Mouse (Mus musculus): ENCODE data around the gene Kmo.

DNA sequence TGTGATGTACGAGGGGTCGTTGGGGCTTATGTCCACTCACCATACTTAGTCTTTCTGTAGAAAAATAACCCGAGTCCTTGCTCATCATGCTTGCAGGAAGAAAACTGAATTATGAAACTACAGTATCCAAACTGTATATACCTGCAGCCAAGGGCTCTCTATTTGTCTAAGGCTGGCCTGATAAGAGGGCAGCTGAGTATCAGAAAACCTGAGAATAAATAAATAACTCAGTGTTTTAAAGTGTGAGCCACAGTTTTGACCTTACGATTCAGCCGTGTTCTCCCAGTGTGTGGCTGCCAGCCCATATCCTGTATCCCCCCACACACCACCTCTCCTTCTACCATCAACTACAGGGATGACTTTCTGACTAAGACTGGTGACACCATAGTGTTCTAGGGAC is 33.5 kb upstream of the Kmo start:
- TF ChIP-seq CTCF (conservative IDR thresholded peaks at IDR 0.05; ENCODE audit: low read length): no peak
- TF ChIP-seq POU5F1 (IDR thresholded peaks at IDR 0.05; ENCODE audit: borderline replicate concordance, low read length): no peak
- TF ChIP-seq NANOG (IDR thresholded peaks at IDR 0.05; ENCODE audit: borderline replicate concordance, low read length): no peak

All from E14TG2a.4 (cell line).